Mouse (Mus musculus) cerebellum, adult 9-10 months (tissue): ENCODE measurements around the gene Gm17018.
A peak's percentile ranks its signal among the peaks of the same experiment; 100 is the strongest.

ENCODE experiments used
- DNase-seq: peaks from one replicate; pipeline ENCODE4 v3.0.0; 2022

The Gm17018 gene

DNA sequence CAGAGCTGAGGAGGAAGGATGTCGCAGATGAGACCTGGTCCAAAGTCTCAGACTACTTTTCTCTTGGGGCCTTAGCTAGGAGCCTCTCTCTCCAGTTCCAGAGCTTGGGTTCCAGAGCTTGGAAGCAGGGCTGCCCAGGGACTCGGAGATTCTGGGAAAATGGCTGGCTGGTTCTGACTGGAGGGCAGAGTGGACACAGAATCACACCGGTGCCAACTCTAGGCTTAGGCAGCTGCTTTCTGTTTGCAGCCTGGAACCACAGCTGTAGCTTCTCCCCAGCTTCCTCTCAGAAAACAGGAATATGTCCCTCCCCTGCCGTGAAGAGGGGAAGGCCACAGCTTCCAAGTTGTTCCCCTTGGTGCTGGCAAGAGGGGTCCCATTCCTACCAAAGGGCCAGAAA lies 10.5 kb upstream of the Gm17018 start:
- DNase-seq = no peak

DNA sequence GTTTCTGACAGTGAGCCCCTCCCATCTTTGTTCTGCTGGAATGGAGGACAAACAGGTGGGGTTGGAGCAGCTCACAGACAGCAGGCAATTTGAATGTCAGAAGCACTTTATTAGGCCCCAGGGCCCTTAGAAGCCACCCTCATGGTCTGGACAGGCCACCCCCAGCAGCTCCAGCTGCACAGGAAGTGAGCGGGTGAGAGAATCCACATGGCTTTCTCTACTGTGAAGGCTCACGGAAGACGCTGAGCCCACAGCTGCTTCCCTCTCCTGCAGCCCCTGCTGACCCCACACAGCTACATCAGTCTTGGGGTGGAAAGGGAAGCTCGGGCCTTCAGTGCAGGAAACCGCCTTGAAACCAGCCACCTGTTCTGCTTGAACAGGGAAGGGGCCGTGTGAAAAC lies 8.2 kb upstream of the Gm17018 start:
- no peak for DNase-seq

DNA sequence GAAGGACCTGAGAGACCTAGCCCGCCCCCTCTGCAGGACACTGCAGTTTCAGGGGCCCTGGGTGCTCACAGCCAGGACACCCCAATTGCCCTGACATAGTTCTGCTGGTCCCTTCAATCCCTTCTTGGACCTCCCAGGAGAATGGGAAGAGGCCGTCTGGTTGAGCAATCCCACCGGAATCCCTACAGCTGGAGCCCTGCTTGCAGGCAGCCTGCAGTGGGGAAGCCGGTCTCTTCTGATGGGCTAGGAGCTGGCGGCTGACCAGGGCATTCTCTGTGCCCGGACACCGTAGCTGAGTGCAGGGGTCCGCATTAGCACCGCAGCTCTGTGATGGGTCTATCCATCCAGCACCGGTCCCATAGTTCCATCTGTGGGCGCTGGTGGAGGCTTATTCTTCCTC lies 6.3 kb upstream of the Gm17018 start:
- no peak for DNase-seq

GRCm38 (mm10) chr19:45565925-45566715 lies 5.7 kb downstream of the Gm17018 start:
- DNase-seq = no peak

DNA sequence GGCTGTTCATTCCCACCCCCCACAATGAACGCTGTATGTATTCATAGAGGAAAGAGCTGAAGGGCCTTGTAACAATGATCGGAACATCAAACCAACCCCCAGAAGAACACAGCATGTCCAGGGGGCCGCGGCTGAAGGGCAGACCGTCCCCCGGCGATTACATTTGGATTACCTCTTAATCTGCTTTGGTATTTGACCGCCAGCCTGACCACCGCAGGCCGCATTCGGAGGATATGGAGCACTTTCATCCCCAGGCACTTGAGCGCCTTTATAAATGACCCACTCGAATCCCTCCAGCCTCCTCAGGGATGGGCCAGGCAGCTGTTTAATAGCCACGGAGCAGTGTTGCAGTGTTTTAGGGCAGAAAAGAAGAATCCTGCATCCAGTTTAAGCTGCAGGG lies 7.0 kb downstream of the Gm17018 start:
- no peak for DNase-seq

GRCm38 (mm10) chr19:45573033-45573432 lies 12.6 kb downstream of the Gm17018 start:
- DNase-seq = no peak

DNA sequence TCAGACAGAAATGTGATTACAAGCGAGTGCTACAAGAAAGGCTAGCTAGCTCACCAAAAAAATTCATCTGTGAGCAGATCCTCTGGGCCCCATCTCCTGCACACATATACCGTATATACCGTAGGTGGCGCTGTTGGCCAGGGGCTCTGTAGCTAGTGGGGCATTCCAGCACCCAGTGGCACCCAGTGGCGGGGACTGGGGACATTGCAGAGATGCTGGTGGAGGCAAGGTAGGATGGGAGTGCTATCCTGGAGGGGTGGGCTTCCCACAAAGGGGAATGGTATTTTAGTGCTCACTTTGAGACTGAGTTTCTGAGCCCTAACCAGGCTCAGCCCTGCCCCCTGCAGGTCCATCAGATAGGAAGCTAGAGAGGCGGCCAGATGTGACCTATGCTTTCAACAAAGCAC lies 13.4 kb downstream of the Gm17018 start:
- DNase-seq = peak; percentile 83

- no peak for DNase-seq
Observed at GRCm38 (mm10) chr19:45574339-45574898, 14.0 kb downstream of the Gm17018 start.

DNA sequence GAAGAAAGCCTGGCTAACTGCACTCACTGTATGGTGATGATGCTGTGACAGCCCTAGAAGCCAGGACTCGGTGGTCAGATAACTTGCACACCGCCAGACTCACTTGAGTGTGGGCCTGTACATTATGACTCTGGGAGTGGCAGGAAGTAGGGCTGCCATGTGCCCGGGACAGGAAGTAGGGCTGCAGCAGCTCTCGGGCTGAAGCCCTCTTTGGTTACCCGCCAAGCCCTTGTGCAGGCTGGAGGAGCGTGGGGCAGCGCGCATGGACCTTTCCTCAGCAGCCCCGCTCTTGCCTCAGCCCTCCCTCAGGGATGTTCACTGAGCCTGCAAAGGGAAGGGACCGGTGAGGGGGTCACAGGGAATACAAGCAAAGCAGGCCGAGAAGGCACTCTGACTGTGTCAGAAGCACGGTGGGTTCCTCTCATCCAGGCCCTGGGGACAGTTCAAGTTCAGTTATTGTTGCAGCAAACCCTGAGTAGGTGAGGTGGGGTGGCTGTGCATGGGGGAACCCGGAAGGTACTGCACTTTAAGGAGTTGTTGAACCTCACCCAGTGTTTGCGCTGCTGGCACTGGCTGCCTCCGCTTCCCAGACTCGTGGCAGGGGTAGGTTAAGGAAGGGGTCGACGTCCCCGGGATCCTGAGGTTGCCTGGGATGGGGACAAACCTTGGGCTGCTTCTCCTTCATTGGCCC lies 14.7 kb downstream of the Gm17018 start:
- no peak for DNase-seq

DNA sequence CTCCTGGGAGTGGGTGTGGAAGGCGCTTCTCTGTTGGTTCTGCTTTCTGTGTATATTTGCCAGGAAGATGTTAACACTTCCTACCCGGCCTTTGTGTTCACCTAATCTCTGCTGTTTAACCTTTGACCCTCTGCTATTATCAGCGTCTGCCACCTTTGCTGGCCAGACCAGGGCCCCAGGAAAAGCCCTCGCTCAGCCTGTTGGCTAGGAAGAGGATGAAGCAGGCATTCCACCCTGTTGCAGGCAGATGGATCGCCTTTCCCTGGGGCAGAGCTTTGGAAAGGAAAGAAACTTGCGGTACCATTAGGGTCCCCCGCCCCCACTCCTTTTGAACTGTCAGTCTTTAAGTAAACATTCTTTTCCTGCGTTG lies 15.2 kb downstream of the Gm17018 start:
- no peak for DNase-seq

GRCm38 (mm10) chr19:45577141-45577750 lies 16.8 kb downstream of the Gm17018 start:
- no peak for DNase-seq

GRCm38 (mm10) chr19:45578976-45579375 lies 18.6 kb downstream of the Gm17018 start:
- DNase-seq = no peak

GRCm38 (mm10) chr19:45579416-45579815 lies 19.0 kb downstream of the Gm17018 start:
- DNase-seq = no peak

DNA sequence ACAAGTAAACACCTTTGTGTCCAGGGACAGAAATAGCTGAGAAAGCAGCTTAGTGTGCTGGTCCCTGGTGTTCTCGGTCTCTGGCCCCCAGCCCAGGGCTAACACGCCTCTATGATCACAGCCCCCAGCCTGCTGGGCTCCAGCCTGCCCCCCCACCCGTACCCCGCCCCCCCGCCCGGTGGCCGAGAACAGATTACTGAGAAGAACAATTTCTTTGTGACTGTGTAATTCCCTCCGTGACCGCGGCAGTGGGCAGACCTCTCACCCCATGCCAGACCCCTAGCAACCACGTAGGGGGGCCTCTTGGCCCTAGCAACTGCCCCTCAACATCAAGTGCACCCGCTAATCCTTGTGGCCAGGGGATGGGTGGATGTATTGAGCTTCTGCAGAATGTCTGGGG lies 19.8 kb downstream of the Gm17018 start:
- DNase-seq = no peak

DNA sequence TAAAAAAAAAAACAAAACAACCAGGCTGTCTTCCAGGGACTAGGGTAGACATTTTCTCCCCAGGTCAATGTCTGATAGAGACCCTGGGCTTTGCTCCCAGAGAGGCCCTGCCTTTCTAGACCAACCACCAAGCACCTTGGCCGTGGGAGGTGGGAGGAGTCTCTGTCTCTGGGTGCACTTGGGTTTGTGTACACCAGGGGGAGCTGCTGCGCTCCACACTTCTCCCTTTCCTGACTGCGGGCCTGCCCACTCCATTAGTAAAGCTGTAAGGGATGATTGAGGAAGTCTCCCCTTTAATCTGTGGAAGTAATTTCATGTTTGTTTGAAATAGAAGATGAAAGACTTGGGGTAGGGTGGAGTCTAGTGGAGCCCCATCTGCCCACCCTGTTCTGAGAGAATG lies 20.8 kb downstream of the Gm17018 start:
- DNase-seq = no peak

GRCm38 (mm10) chr19:45582161-45582560 lies 21.7 kb downstream of the Gm17018 start:
- DNase-seq = no peak

DNA sequence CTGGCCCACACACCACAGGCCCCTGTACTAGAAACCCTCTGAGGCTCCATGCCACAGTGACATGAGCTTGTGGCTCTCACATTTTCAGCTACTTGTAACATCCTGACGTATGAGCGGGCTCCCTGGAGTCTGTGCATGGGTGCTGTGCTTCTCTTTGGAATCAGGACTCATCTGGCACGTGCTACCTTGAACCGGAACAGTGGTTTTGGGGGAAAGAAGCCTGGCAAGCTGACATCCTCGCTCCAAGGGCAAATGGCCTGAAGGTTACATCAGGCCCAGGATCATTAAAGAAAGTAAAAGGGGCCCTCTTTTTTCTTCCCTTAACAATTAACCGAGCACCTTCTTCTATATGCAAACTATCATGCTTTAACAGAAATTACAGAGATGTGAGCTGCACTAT lies 22.7 kb downstream of the Gm17018 start:
- DNase-seq = no peak

DNA sequence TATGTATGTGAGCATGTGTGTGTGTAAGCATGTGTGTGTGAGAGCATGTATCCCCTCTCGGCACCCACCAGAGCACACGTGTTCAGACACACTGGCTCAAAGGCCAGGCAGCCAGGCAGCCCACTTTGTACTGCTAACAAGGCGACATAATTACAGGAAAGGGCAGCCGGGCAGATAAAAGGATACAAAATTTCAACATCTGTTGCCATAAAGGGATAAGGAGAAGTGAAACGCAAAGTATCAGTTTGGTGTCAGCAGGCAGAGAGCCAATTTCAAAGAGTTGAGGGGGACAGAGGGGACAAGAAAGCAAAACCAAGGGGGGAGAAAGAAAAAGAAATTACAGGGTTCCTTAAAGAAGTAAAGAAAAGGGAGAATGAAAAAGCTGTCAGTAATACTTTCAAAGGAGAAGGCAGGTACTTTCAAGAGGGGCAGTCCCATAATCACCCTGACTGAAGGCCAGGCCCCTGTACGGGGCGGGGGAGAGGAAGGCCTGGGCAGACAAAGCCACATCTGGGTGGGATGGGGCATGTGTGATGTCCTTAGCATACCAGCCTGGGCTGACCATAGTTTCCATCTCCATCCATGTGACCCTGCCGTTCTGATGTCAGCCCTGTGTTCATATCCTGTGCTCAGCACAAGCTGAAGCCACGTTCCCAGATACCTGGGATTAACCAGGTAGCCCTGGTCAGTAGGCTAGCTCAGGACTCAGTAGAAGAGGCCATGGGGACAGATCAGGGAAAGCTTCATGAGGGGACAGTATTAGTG lies 24.6 kb downstream of the Gm17018 start:
- no peak for DNase-seq

DNA sequence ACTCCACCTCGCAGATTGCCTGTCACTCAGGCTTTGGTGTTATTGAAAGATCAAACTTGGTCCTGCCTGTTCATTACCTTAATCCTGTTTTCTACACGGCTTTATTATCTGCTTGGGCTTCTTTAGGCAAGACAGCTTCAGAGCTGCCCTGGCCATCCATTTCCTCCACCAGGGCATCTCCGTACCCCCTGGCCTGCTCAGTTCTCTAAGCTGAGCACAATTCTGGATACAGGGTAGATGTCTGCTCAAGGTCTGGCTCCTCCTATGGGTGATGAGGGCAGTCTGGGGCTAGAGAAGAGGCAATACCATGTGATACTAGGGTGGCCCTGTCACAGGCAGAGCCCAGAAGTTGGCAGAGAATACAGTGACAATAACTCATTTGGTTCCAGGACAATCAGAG lies 26.4 kb downstream of the Gm17018 start:
- DNase-seq = no peak

DNA sequence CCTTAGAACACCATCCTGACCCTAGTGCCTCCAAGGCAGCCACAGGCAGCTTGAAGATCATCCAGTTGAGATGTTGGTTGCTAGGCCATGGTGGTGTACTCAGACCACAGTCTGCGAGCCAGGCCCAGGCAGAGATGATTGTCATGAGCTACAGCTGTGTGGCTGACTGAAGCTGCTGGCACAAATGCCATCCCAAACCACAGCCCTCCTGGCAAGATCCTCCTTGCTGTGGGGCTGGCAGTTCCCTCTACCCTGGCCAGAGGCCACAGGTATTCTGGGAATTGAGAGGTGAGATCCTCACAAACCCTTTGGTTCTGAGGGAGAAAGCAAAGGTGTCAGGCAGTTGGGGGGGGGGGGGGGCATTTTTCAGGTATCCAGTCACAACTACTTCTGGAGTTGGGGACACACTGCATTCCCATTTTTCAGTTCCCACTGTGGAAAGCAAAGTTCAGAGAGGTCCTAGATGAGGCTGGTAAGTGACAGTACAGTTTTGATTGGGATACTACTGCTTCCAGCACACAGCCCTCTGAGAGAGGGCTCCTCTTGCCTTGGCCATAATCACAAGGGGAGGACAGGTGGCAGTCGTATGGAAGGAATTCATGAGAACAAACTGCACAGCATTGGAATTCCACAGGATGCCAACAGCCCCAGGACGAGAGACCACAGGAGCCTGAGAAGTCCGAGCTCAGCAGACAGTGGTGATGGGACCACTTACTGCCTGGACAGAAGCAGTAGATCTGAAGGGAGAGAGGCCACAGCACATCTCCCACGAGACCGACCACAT lies 27.3 kb downstream of the Gm17018 start:
- no peak for DNase-seq

GRCm38 (mm10) chr19:45589761-45590160 lies 29.3 kb downstream of the Gm17018 start:
- peak; percentile 46 for DNase-seq

GRCm38 (mm10) chr19:45591704-45592103 lies 31.3 kb downstream of the Gm17018 start:
- peak; percentile 64 for DNase-seq
